Mouse (Mus musculus) limb, embryonic 12.5 days (tissue): ENCODE results near the gene Hdhd3. TPM values are rescaled to one million over a fixed set of nuclear protein-coding genes. Genes with fewer than 3 reads are reported as not detected.

Experiments
- ATAC-seq: fragments of 200-750 bp; cut with Nextera tagmentation; 2 replicates; pipeline ENCODE4 v1.8.0; 2017; ENCODE audit warnings: low read depth, moderate TSS enrichment; ENCODE audit not compliant: insufficient number of reproducible peaks, insufficient read depth, low FRiP score, low TSS enrichment
- H3K27ac ChIP-seq: fragments of 300-500 bp; sonication (generic); 2 replicates; pipeline ENCODE4 v1.5.1; 2016; ENCODE audit warnings: mild to moderate bottlenecking, moderate library complexity
- H3K27me3 ChIP-seq: fragments of 300-500 bp; sonication (generic); 2 replicates; pipeline ENCODE4 v1.6.1; 2016; ENCODE audit warnings: mild to moderate bottlenecking, moderate library complexity
- H3K36me3 ChIP-seq: fragments of 300-500 bp; sonication (generic); 2 replicates; pipeline ENCODE4 v1.6.1; 2016; ENCODE audit warnings: mild to moderate bottlenecking, moderate library complexity
- H3K4me1 ChIP-seq: fragments of 300-500 bp; sonication (generic); replicated peaks from 2 replicates; pipeline ENCODE4 v1.6.1; 2016
- H3K4me2 ChIP-seq: fragments of 300-500 bp; sonication (generic); 2 replicates; pipeline ENCODE4 v1.6.1; 2016; ENCODE audit warnings: mild to moderate bottlenecking, moderate library complexity
- H3K4me3 ChIP-seq: fragments of 300-500 bp; sonication (generic); replicated peaks from 2 replicates; pipeline ENCODE4 v1.5.1; 2016; ENCODE audit warnings: mild to moderate bottlenecking
- H3K9ac ChIP-seq: fragments of 300-500 bp; sonication (generic); replicated peaks from 2 replicates; pipeline ENCODE4 v1.6.1; 2016; ENCODE audit warnings: mild to moderate bottlenecking, moderate library complexity
- H3K9me3 ChIP-seq: fragments of 300-500 bp; sonication (generic); 2 replicates; pipeline ENCODE4 v1.6.1; 2016; ENCODE audit warnings: mild to moderate bottlenecking, moderate library complexity
- WGBS: fragments of 180-500 bp; shearing (Covaris S2); methylation state at CpG from one replicate; pipeline ENCODE4 v1.1.7; 2016; 5-methylcytosine and 5-hydroxymethylcytosine counted together
- polyA plus RNA-seq: library from polyadenylated mRNA; unstranded; fragments of >200 nt; fragmentation: Nextera tagmentation; extraction: Ambion mirVana; gene quantifications from 2 replicates; pipeline ENCODE4 v1.2.1, GENCODE M21; 2016

Gene Hdhd3
- polyA plus RNA-seq, 1 experiment from 2014 or later, result 13.4 TPM

DNA sequence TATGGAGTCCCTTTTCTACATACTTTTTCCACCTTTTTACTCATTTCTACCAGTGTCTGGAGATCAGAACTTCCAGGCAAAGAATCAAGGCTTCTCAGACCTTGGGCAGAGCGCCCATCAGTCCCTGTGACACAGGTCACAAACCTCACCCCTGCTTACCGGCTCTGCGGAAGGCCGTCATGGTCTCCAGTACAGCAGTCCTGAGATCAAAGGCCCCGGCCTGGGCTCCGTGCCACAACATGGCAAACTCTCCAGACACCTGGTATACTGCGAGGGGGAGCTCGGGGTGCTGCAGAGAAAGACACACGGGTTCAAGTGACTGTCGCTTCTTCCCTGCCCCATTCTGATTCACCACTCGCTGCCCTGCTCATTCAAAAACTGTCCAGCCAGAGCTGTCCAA, 6.7 kb upstream of the Hdhd3 start:
- H3K36me3 ChIP-seq, result peaks cover 70% of the 10 kb centered on the region
- H3K9ac ChIP-seq, result no peak overlapping the region
- H3K4me2 ChIP-seq, result no peak overlapping the region
- no peak overlapping the region for H3K4me3 ChIP-seq
- WGBS, result 90% methylated on average over 11 of the region's 11 CpGs
- H3K4me1 ChIP-seq, result no peaks in the 10 kb centered on the region
- H3K27ac ChIP-seq, result no peak overlapping the region
- no peak for ATAC-seq
- H3K9me3 ChIP-seq, result no peaks in the 10 kb centered on the region
- H3K27me3 ChIP-seq, result no peaks in the 10 kb centered on the region

GRCm38 (mm10) chr4:62508839-62509238, 5.6 kb upstream of the Hdhd3 start:
- no peak overlapping the region for H3K4me2 ChIP-seq
- 93% methylated on average over 5 of the region's 5 CpGs for WGBS
- H3K4me3 ChIP-seq, result no peak overlapping the region
- H3K36me3 ChIP-seq, result peaks cover 66% of the 10 kb centered on the region
- H3K9ac ChIP-seq, result no peak overlapping the region
- no peaks in the 10 kb centered on the region for H3K9me3 ChIP-seq
- no peak for ATAC-seq
- no peaks in the 10 kb centered on the region for H3K4me1 ChIP-seq
- H3K27me3 ChIP-seq, result no peaks in the 10 kb centered on the region
- no peak overlapping the region for H3K27ac ChIP-seq

GRCm38 (mm10) chr4:62506798-62507197, 3.5 kb upstream of the Hdhd3 start:
- Histone ChIP-seq H3K27ac (no peak overlapping the region), H3K4me2 (no peak overlapping the region), H3K4me1 (0 out of 2 replicates have a peak, but pooled peaks cover 6% of the 10 kb centered on the region), H3K4me3 (no peak overlapping the region), H3K36me3 (peaks cover 46% of the 10 kb centered on the region), H3K9me3 (no peaks in the 10 kb centered on the region), H3K9ac (no peak overlapping the region), H3K27me3 (no peaks in the 10 kb centered on the region)
- WGBS, result 60% methylated on average over 2 of the region's 2 CpGs
- ATAC-seq, result no peak

DNA sequence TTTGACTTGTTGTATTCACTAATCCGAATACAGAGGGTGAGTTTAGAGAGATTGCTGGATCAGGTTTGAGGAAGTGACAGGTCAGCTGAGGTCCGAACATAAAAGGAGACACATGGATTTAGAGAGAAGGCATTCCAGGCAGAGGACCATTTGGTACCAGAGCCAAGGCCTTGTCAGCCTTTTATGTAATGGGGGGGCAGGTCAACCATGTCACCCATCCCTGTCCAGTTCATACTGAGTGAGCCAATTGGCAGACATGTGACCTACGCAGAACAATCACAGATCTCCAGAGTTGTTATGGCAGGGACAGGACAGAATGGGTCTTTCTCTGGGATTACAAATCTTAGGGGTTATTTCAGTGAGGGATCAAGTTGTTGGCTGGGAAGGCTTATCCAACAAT, 2.7 kb upstream of the Hdhd3 start:
- peaks cover 11% of the 10 kb centered on the region for H3K4me1 ChIP-seq
- H3K4me2 ChIP-seq, result no peak overlapping the region
- no peak overlapping the region for H3K4me3 ChIP-seq
- no peaks in the 10 kb centered on the region for H3K9me3 ChIP-seq
- H3K27ac ChIP-seq, result no peak overlapping the region
- 81% methylated on average over 3 of the region's 3 CpGs for WGBS
- no peak overlapping the region for H3K9ac ChIP-seq
- no peaks in the 10 kb centered on the region for H3K27me3 ChIP-seq
- no peak for ATAC-seq
- H3K36me3 ChIP-seq, result peaks cover 38% of the 10 kb centered on the region

GRCm38 (mm10) chr4:62502969-62503368, 298 bp downstream of the Hdhd3 start:
- WGBS, result 73% methylated on average over 7 of the region's 7 CpGs
- Histone ChIP-seq H3K4me1 (peaks cover 15% of the 10 kb centered on the region), H3K36me3 (peaks cover 27% of the 10 kb centered on the region), H3K9ac (no peak overlapping the region), H3K9me3 (no peaks in the 10 kb centered on the region), H3K4me2 (no peak overlapping the region), H3K4me3 (no peak overlapping the region), H3K27ac (no peak overlapping the region), H3K27me3 (no peaks in the 10 kb centered on the region)
- no peak for ATAC-seq

DNA sequence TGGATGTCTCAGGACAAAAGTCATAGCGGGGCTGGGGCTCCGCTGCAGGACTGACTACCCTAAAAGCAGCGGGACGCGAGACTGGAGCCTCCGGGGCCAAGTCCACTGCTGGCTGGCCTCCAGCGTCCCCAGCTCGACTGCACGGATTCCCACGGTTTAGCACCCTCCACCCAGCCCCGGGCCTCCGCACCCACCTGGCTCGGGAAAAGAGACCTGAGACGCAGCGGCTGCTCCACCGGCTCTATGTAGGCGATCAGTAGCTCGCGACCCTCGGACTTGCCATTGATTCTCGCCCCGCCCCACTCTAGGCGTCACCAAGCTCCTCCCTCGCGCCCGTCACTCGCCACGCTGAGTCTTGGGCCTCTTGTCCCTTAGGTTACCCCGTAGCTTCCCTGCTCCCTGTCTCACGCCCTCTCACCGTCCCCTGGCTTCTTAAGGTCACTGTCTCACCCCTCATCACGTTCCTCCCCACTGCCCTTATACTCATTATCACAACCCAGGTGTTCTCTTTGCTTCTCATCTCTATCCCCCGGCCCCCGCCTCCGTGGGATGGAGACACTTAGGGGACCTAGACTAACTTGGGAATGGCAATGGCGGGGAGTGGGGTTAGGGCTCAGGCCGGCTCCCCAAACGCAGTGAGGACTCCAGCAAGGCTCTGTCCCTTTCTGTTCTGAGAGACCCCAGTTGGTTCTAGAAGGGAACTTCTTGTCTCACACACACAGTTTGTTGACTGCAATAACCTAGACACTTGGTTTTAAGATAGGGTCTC, 1.1 kb downstream of the Hdhd3 start:
- H3K27ac ChIP-seq, result peak overlapping the region; percentile 72
- no peaks in the 10 kb centered on the region for H3K9me3 ChIP-seq
- H3K4me3 ChIP-seq, result peak overlapping the region; percentile 76
- no peaks in the 10 kb centered on the region for H3K27me3 ChIP-seq
- WGBS, result 2% methylated on average over 38 of the region's 38 CpGs
- peaks cover 26% of the 10 kb centered on the region for H3K36me3 ChIP-seq
- peak overlapping the region; percentile 72 for H3K4me2 ChIP-seq
- H3K9ac ChIP-seq, result peak overlapping the region; percentile 76
- peak; percentile 91 for ATAC-seq
- H3K4me1 ChIP-seq, result peaks cover 15% of the 10 kb centered on the region

DNA sequence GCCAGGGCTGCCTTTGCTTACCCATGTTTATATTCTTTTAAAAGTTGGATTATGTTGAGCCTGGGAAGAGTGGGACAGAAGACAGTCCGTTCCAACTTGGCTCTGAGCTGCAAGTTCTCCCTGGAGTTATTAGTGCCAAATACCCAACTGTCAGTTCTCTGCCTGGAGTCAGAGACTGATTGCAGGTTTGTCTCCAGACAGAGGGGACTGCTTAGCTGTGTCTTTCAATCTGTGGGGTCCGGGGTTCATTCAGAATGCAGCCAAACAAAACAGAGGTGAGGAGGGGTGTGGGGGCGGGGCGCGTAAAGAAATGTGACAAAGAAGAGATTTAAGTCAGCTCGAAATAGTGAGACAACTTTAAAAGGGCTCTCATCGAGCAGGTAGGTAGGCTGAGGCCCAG, 1.7 kb downstream of the Hdhd3 start:
- Histone ChIP-seq H3K27me3 (no peaks in the 10 kb centered on the region), H3K4me3 (peak overlapping the region; percentile 76), H3K4me2 (peak overlapping the region; percentile 72), H3K36me3 (peaks cover 31% of the 10 kb centered on the region), H3K9me3 (no peaks in the 10 kb centered on the region), H3K9ac (peak overlapping the region; percentile 76), H3K4me1 (peaks cover 15% of the 10 kb centered on the region), H3K27ac (peak overlapping the region; percentile 72)
- ATAC-seq, result no peak; the same call in 1 of the 2 replicates
- 2% methylated on average over 7 of the region's 7 CpGs for WGBS

DNA sequence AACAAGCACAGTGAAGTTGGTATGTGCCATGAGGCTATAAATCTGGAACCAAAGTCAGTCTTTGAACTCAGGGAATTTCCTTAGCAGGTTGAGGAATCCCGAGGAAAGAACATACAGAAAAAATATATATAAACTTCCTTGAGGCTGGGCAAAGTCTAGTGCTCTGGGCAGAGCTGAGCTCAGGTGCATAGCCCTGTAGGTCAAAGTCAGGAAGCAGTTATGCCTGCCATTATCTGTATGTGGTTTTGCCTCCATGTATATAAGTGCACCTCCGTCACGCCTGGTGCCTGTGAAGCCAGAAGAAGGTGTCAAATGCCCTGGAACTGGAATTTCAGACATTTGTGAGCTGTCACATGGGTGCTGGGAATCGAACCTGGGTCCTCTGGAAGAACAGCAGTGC, 2.5 kb downstream of the Hdhd3 start:
- no peak overlapping the region for H3K27ac ChIP-seq
- no peak overlapping the region for H3K9ac ChIP-seq
- peaks cover 36% of the 10 kb centered on the region for H3K36me3 ChIP-seq
- WGBS, result 76% methylated on average over 4 of the region's 4 CpGs
- peaks cover 15% of the 10 kb centered on the region for H3K4me1 ChIP-seq
- no peak for ATAC-seq
- no peak overlapping the region for H3K4me2 ChIP-seq
- no peaks in the 10 kb centered on the region for H3K27me3 ChIP-seq
- no peak overlapping the region for H3K4me3 ChIP-seq
- no peaks in the 10 kb centered on the region for H3K9me3 ChIP-seq

DNA sequence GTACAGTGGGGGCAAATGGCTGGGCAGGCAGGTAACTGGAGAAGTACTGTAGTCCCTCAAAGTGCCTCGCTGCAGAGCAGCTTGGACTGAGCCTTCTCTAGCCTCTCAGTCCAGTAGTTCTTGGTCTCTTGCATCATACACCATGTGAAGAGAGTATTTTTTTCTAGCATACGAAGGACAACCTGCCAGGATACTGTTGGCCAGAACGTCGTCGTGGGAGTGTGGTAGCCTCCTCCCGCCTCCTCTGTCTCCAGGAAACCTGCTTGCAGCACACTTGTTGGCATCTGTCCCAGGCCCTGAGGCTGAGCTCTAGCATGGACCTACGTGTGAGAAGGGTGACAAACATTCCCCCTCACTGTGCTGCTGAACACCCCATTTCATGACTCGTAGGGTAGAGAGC, 6.5 kb downstream of the Hdhd3 start:
- H3K9me3 ChIP-seq, result no peaks in the 10 kb centered on the region
- WGBS, result 81% methylated on average over 8 of the region's 8 CpGs
- no peak for ATAC-seq
- H3K4me2 ChIP-seq, result no peak overlapping the region
- no peak overlapping the region for H3K27ac ChIP-seq
- H3K9ac ChIP-seq, result no peak overlapping the region
- H3K4me1 ChIP-seq, result peaks cover 9% of the 10 kb centered on the region
- no peaks in the 10 kb centered on the region for H3K27me3 ChIP-seq
- H3K36me3 ChIP-seq, result peaks cover 36% of the 10 kb centered on the region
- no peak overlapping the region for H3K4me3 ChIP-seq

DNA sequence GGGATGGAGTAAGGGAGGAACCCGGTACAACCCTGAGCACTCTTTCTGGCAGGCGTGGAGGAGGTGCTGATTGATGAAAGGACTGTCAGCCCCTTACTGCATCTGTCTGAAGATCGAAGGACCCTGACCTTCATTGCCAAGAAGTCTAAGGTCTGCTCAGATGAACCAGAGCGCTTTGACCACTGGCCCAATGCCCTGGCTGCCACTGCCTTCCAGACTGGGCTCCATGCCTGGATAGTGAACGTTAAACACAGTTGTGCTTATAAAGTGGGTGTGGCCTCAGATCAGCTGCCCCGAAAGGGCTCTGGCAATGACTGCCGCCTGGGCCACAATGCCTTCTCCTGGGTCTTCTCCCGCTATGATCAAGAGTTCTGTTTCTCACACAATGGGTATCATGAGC, 7.3 kb downstream of the Hdhd3 start:
- ATAC-seq, result no peak
- WGBS, result 81% methylated on average over 8 of the region's 8 CpGs
- Histone ChIP-seq H3K36me3 (peaks cover 36% of the 10 kb centered on the region), H3K4me3 (no peak overlapping the region), H3K4me1 (peaks cover 4% of the 10 kb centered on the region), H3K4me2 (no peak overlapping the region), H3K9ac (no peak overlapping the region), H3K27ac (no peak overlapping the region), H3K9me3 (no peaks in the 10 kb centered on the region), H3K27me3 (no peaks in the 10 kb centered on the region)

GRCm38 (mm10) chr4:62494230-62494629, 9.0 kb downstream of the Hdhd3 start:
- WGBS, result 71% methylated on average over 9 of the region's 9 CpGs
- Histone ChIP-seq H3K4me1 (no peaks in the 10 kb centered on the region), H3K4me2 (no peak overlapping the region), H3K9ac (no peak overlapping the region), H3K27me3 (no peaks in the 10 kb centered on the region), H3K36me3 (peaks cover 30% of the 10 kb centered on the region), H3K27ac (no peak overlapping the region), H3K4me3 (no peak overlapping the region), H3K9me3 (no peaks in the 10 kb centered on the region)
- ATAC-seq, result no peak

- H3K27me3 ChIP-seq, result no peaks in the 10 kb centered on the region
- WGBS, result 83% methylated on average over 2 of the region's 2 CpGs
- no peak overlapping the region for H3K4me2 ChIP-seq
- no peaks in the 10 kb centered on the region for H3K4me1 ChIP-seq
- peaks cover 14% of the 10 kb centered on the region for H3K36me3 ChIP-seq
- no peak overlapping the region for H3K27ac ChIP-seq
- ATAC-seq, result no peak
- H3K9ac ChIP-seq, result no peak overlapping the region
- H3K9me3 ChIP-seq, result no peaks in the 10 kb centered on the region
- H3K4me3 ChIP-seq, result no peak overlapping the region
Observed at GRCm38 (mm10) chr4:62492682-62493081, 10.6 kb downstream of the Hdhd3 start.
